Mouse (Mus musculus) intestine, postnatal 0 days (tissue): ENCODE measurements at regions not wholly inside any gene's neighbourhood (a gene's known extent, or its start where the extent isn't known, plus 50 kb on each side); places are given as distances from the start of the nearest gene placed in this dataset.

Experiments
- ATAC-seq: fragments of 200-750 bp; cut with Nextera tagmentation; 2 replicates; pipeline ENCODE4 v1.8.0; 2017; ENCODE audit warnings: mild to moderate bottlenecking, moderate TSS enrichment, moderate library complexity
- H3K27ac ChIP-seq: fragments of 300-500 bp; sonication (generic); 2 replicates; pipeline ENCODE4 v1.5.1; 2014; ENCODE audit warnings: mild to moderate bottlenecking, low read depth, low read length, moderate library complexity
- H3K27me3 ChIP-seq: fragments of 300-500 bp; sonication (generic); replicated peaks from 2 replicates; pipeline ENCODE4 v1.6.1; 2014; ENCODE audit warnings: low read length, mixed read lengths; ENCODE audit not compliant: control insufficient read depth, insufficient read depth
- H3K36me3 ChIP-seq: fragments of 300-500 bp; sonication (generic); 2 replicates; pipeline ENCODE4 v1.6.1; 2014; ENCODE audit warnings: mild to moderate bottlenecking, moderate library complexity; ENCODE audit not compliant: control insufficient read depth, insufficient read depth
- H3K4me1 ChIP-seq: fragments of 300-500 bp; sonication (generic); replicated peaks from 2 replicates; pipeline ENCODE4 v1.6.1; 2014; ENCODE audit warnings: antibody characterized with exemption, low read length, mixed read lengths; ENCODE audit not compliant: control insufficient read depth, insufficient read depth
- H3K4me2 ChIP-seq: fragments of 300-500 bp; sonication (generic); replicated peaks from 2 replicates; pipeline ENCODE4 v1.6.1; 2014; ENCODE audit warnings: low read depth, mild to moderate bottlenecking, moderate library complexity
- H3K4me3 ChIP-seq: fragments of 300-500 bp; sonication (generic); 2 replicates; pipeline ENCODE4 v1.5.1; 2014; ENCODE audit warnings: low read depth, low read length
- H3K9ac ChIP-seq: fragments of 300-500 bp; sonication (generic); 2 replicates; pipeline ENCODE4 v1.6.1; 2014; ENCODE audit warnings: mild to moderate bottlenecking, low read depth, low read length
- H3K9me3 ChIP-seq: fragments of 300-500 bp; sonication (generic); 2 replicates; pipeline ENCODE4 v1.6.1; 2016; ENCODE audit warnings: mixed run types; ENCODE audit not compliant: control insufficient read depth
- CTCF ChIP-seq: sonication (generic); IDR thresholded peaks from 2 replicates; pipeline ENCODE4 v1.5.1; 2016; ENCODE audit warnings: low read depth, mild to moderate bottlenecking, control low read depth, antibody characterized with exemption, moderate library complexity
- WGBS: fragments of 180-500 bp; shearing (Covaris S2); extraction: QIAGEN DNeasy Blood & Tissue Kit; methylation state at CpG from one replicate; pipeline ENCODE4 v1.1.7; 2014; 5-methylcytosine and 5-hydroxymethylcytosine counted together

- H3K27me3 ChIP-seq: no peaks in the 10 kb centered on the region
- 46% methylated on average over 20 of the region's 20 CpGs for WGBS
- H3K4me3 ChIP-seq: no peak overlapping the region
- no peaks in the 10 kb centered on the region for H3K9me3 ChIP-seq
- no peak overlapping the region for H3K9ac ChIP-seq
- no peak for TF ChIP-seq CTCF
- peaks cover 8% of the 10 kb centered on the region; the same call in 1 of the 2 replicates for H3K4me1 ChIP-seq
- ATAC-seq: no peak
- H3K27ac ChIP-seq: no peak overlapping the region
- no peak overlapping the region for H3K4me2 ChIP-seq
- no peaks in the 10 kb centered on the region for H3K36me3 ChIP-seq
Measured at GRCm38 (mm10) chr6:100155676-100156075, 131.6 kb downstream of the Rybp start.

GRCm38 (mm10) chr6:100151447-100151846 is 135.8 kb downstream of the Rybp start:
- Histone ChIP-seq H3K27me3 (no peaks in the 10 kb centered on the region), H3K4me3 (no peak overlapping the region), H3K9ac (no peak overlapping the region), H3K4me2 (no peak overlapping the region), H3K27ac (no peak overlapping the region), H3K4me1 (peaks cover 8% of the 10 kb centered on the region; the same call in 1 of the 2 replicates), H3K36me3 (no peaks in the 10 kb centered on the region), H3K9me3 (no peaks in the 10 kb centered on the region)
- no peak for TF ChIP-seq CTCF
- ATAC-seq: no peak
- WGBS: 83% methylated on average over 1 of the region's 1 CpGs

GRCm38 (mm10) chr6:100150703-100151208 is 136.5 kb downstream of the Rybp start:
- no peak overlapping the region for H3K9ac ChIP-seq
- H3K4me2 ChIP-seq: no peak overlapping the region
- no peaks in the 10 kb centered on the region for H3K27me3 ChIP-seq
- 59% methylated on average over 6 of the region's 6 CpGs for WGBS
- no peak overlapping the region for H3K27ac ChIP-seq
- H3K9me3 ChIP-seq: no peaks in the 10 kb centered on the region
- peaks cover 8% of the 10 kb centered on the region; the same call in 1 of the 2 replicates for H3K4me1 ChIP-seq
- no peak for ATAC-seq
- TF ChIP-seq CTCF: peak; percentile 57
- H3K4me3 ChIP-seq: no peak overlapping the region
- H3K36me3 ChIP-seq: no peaks in the 10 kb centered on the region

GRCm38 (mm10) chr6:100149458-100149852 is 137.8 kb downstream of the Rybp start:
- Histone ChIP-seq H3K4me1 (peaks cover 7% of the 10 kb centered on the region; the same call in 1 of the 2 replicates), H3K4me2 (no peak overlapping the region), H3K4me3 (no peak overlapping the region), H3K27ac (no peak overlapping the region), H3K27me3 (no peaks in the 10 kb centered on the region), H3K9me3 (no peaks in the 10 kb centered on the region), H3K9ac (no peak overlapping the region), H3K36me3 (no peaks in the 10 kb centered on the region)
- no peak for ATAC-seq
- no peak for TF ChIP-seq CTCF
- WGBS: 80% methylated on average over 5 of the region's 5 CpGs

- Histone ChIP-seq H3K27ac (no peak overlapping the region), H3K4me3 (no peak overlapping the region), H3K36me3 (no peaks in the 10 kb centered on the region), H3K9me3 (no peaks in the 10 kb centered on the region), H3K27me3 (no peaks in the 10 kb centered on the region), H3K4me2 (no peak overlapping the region), H3K9ac (no peak overlapping the region), H3K4me1 (peaks cover 12% of the 10 kb centered on the region)
- ATAC-seq: no peak
- no peak for TF ChIP-seq CTCF
- WGBS: 77% methylated on average over 4 of the region's 4 CpGs
Measured at GRCm38 (mm10) chr6:100148751-100149457, 138.4 kb downstream of the Rybp start.

GRCm38 (mm10) chr6:100146360-100146935 is 140.8 kb downstream of the Rybp start:
- Histone ChIP-seq H3K4me3 (no peak overlapping the region), H3K27me3 (no peaks in the 10 kb centered on the region), H3K9ac (no peak overlapping the region), H3K36me3 (no peaks in the 10 kb centered on the region), H3K9me3 (no peaks in the 10 kb centered on the region), H3K27ac (no peak overlapping the region; the same call in 1 of the 2 replicates), H3K4me1 (peaks cover 18% of the 10 kb centered on the region), H3K4me2 (no peak overlapping the region)
- no peak for TF ChIP-seq CTCF
- ATAC-seq: 0 out of 2 replicates have a peak, but pooled peaks have one; percentile 28
- 40% methylated on average over 5 of the region's 5 CpGs for WGBS
